Mouse (Mus musculus): ENCODE data around the gene Dtx3l. TPM values are rescaled to one million over a fixed set of nuclear protein-coding genes. Genes with fewer than 3 reads are reported as not detected.
"Not testable (repeated sequence)": the region's sequence is repeated elsewhere in the genome, so short reads cannot be mapped to it uniquely, and the experiment has no call there.

The Dtx3l gene
- polyA plus RNA-seq, 1 experiment from 2014 or later: 5.1 TPM

GRCm38 (mm10) chr16:35966411-35967115, 27.6 kb upstream of the Dtx3l start:
- Histone ChIP-seq H3K4me3 (no peak overlapping the region), H3K36me3 (replicated peaks) (no peaks in the 10 kb centered on the region), H3K9me3 (no peaks in the 10 kb centered on the region), H3K27me3 (ENCODE audit: poor library complexity, severe bottlenecking) (no peaks in the 10 kb centered on the region), H3K27ac (no peak overlapping the region), H3K4me1 (no peaks in the 10 kb centered on the region; the same call in 1 of the 2 replicates)
- WGBS: 56% methylated on average over 5 of the region's 5 CpGs
- no peak for DNase-seq (ENCODE audit: extremely low spot score, low spot score)

- H3K27ac ChIP-seq; H3K9me3 ChIP-seq; DNase-seq (ENCODE audit: extremely low spot score, low spot score); H3K27me3 ChIP-seq (ENCODE audit: poor library complexity, severe bottlenecking); H3K4me1 ChIP-seq; H3K4me3 ChIP-seq; H3K36me3 ChIP-seq (replicated peaks): not testable (repeated sequence)
- 71% methylated on average over 4 of the region's 4 CpGs for WGBS
Observed at GRCm38 (mm10) chr16:35965991-35966390, 27.0 kb upstream of the Dtx3l start.

- Histone ChIP-seq H3K4me3 (no peak overlapping the region), H3K4me1 (no peaks in the 10 kb centered on the region), H3K36me3 (replicated peaks) (peaks cover 10% of the 10 kb centered on the region; the same call in 1 of the 2 replicates), H3K9me3 (no peaks in the 10 kb centered on the region), H3K27me3 (ENCODE audit: poor library complexity, severe bottlenecking) (no peaks in the 10 kb centered on the region), H3K27ac (no peak overlapping the region)
- no peak for DNase-seq (ENCODE audit: extremely low spot score, low spot score)
- WGBS: 92% methylated on average over 5 of the region's 5 CpGs
Observed at GRCm38 (mm10) chr16:35952628-35953130, 13.7 kb upstream of the Dtx3l start.

GRCm38 (mm10) chr16:35951216-35951615, 12.3 kb upstream of the Dtx3l start:
- Histone ChIP-seq H3K36me3 (replicated peaks) (peaks cover 10% of the 10 kb centered on the region; the same call in 1 of the 2 replicates), H3K4me1 (no peaks in the 10 kb centered on the region), H3K27ac (no peak overlapping the region), H3K9me3 (no peaks in the 10 kb centered on the region), H3K27me3 (ENCODE audit: poor library complexity, severe bottlenecking) (no peaks in the 10 kb centered on the region), H3K4me3 (no peak overlapping the region)
- WGBS: 87% methylated on average over 3 of the region's 3 CpGs
- DNase-seq (ENCODE audit: extremely low spot score, low spot score): no peak

GRCm38 (mm10) chr16:35949264-35949663, 10.3 kb upstream of the Dtx3l start:
- no peak overlapping the region for H3K4me3 ChIP-seq
- peaks cover 10% of the 10 kb centered on the region; the same call in 1 of the 2 replicates for H3K36me3 ChIP-seq (replicated peaks)
- H3K4me1 ChIP-seq: no peaks in the 10 kb centered on the region
- 91% methylated on average over 5 of the region's 5 CpGs for WGBS
- DNase-seq (ENCODE audit: extremely low spot score, low spot score): no peak
- no peaks in the 10 kb centered on the region for H3K27me3 ChIP-seq (ENCODE audit: poor library complexity, severe bottlenecking)
- H3K27ac ChIP-seq: no peak overlapping the region
- H3K9me3 ChIP-seq: no peaks in the 10 kb centered on the region

- DNase-seq (ENCODE audit: extremely low spot score, low spot score): no peak
- no peaks in the 10 kb centered on the region for H3K9me3 ChIP-seq
- 83% methylated on average over 7 of the region's 7 CpGs for WGBS
- no peak overlapping the region for H3K27ac ChIP-seq
- peaks cover 31% of the 10 kb centered on the region for H3K27me3 ChIP-seq (ENCODE audit: poor library complexity, severe bottlenecking)
- H3K4me3 ChIP-seq: no peak overlapping the region
- 0 out of 2 replicates have a peak, but pooled peaks cover 3% of the 10 kb centered on the region for H3K36me3 ChIP-seq (replicated peaks)
- peaks cover 16% of the 10 kb centered on the region for H3K4me1 ChIP-seq
Observed at GRCm38 (mm10) chr16:35941382-35941781, 2.4 kb upstream of the Dtx3l start.

- WGBS: 17% methylated on average over 9 of the region's 9 CpGs
- H3K4me3 ChIP-seq: peak overlapping the region; percentile 71
Observed at GRCm38 (mm10) chr16:35939690-35940089, 739 bp upstream of the Dtx3l start.

GRCm38 (mm10) chr16:35939261-35939660, 310 bp upstream of the Dtx3l start:
- Histone ChIP-seq H3K27ac (peak overlapping the region; percentile 88), H3K27me3 (ENCODE audit: poor library complexity, severe bottlenecking) (peaks cover 31% of the 10 kb centered on the region), H3K4me1 (peaks cover 16% of the 10 kb centered on the region), H3K36me3 (replicated peaks) (0 out of 2 replicates have a peak, but pooled peaks cover 3% of the 10 kb centered on the region), H3K4me3 (peak overlapping the region; percentile 71), H3K9me3 (no peaks in the 10 kb centered on the region)
- 6% methylated on average over 6 of the region's 6 CpGs for WGBS
- no peak for DNase-seq (ENCODE audit: extremely low spot score, low spot score)

More at GRCm38 (mm10) chr16:35939690-35940089, 739 bp upstream of the Dtx3l start:
- Histone ChIP-seq H3K9me3 (no peaks in the 10 kb centered on the region), H3K27me3 (ENCODE audit: poor library complexity, severe bottlenecking) (peaks cover 31% of the 10 kb centered on the region), H3K27ac (no peak overlapping the region; the same call in 1 of the 2 replicates), H3K4me1 (peaks cover 16% of the 10 kb centered on the region), H3K36me3 (replicated peaks) (0 out of 2 replicates have a peak, but pooled peaks cover 3% of the 10 kb centered on the region)
- DNase-seq (ENCODE audit: extremely low spot score, low spot score): peak; percentile 62

GRCm38 (mm10) chr16:35933181-35933580, 5.8 kb downstream of the Dtx3l start:
- Histone ChIP-seq H3K4me3 (no peak overlapping the region), H3K27me3 (ENCODE audit: poor library complexity, severe bottlenecking) (peaks cover 10% of the 10 kb centered on the region), H3K36me3 (replicated peaks) (peaks cover 12% of the 10 kb centered on the region; the same call in 1 of the 2 replicates), H3K4me1 (no peaks in the 10 kb centered on the region; the same call in 1 of the 2 replicates), H3K9me3 (no peaks in the 10 kb centered on the region), H3K27ac (no peak overlapping the region)
- no peak for DNase-seq (ENCODE audit: extremely low spot score, low spot score)
- 87% methylated on average over 10 of the region's 10 CpGs for WGBS

- Histone ChIP-seq H3K36me3 (replicated peaks) (peaks cover 12% of the 10 kb centered on the region; the same call in 1 of the 2 replicates), H3K9me3 (no peaks in the 10 kb centered on the region), H3K27ac (no peak overlapping the region), H3K4me1 (no peaks in the 10 kb centered on the region), H3K4me3 (no peak overlapping the region), H3K27me3 (ENCODE audit: poor library complexity, severe bottlenecking) (peaks cover 3% of the 10 kb centered on the region; the same call in 1 of the 2 replicates)
- WGBS: 87% methylated on average over 19 of the region's 19 CpGs
- no peak for DNase-seq (ENCODE audit: extremely low spot score, low spot score)
Observed at GRCm38 (mm10) chr16:35932179-35933055, 6.5 kb downstream of the Dtx3l start.

- 89% methylated on average over 5 of the region's 5 CpGs for WGBS
- Histone ChIP-seq H3K4me3 (no peak overlapping the region), H3K4me1 (no peaks in the 10 kb centered on the region), H3K27ac (no peak overlapping the region), H3K36me3 (replicated peaks) (peaks cover 7% of the 10 kb centered on the region; the same call in 1 of the 2 replicates), H3K27me3 (ENCODE audit: poor library complexity, severe bottlenecking) (no peaks in the 10 kb centered on the region), H3K9me3 (no peaks in the 10 kb centered on the region)
- DNase-seq (ENCODE audit: extremely low spot score, low spot score): no peak
Observed at GRCm38 (mm10) chr16:35924341-35924740, 14.6 kb downstream of the Dtx3l start.

- Histone ChIP-seq H3K4me3 (no peak overlapping the region), H3K27ac (no peak overlapping the region), H3K27me3 (ENCODE audit: poor library complexity, severe bottlenecking) (no peaks in the 10 kb centered on the region), H3K4me1 (no peaks in the 10 kb centered on the region), H3K36me3 (replicated peaks) (peaks cover under 1% of the 10 kb centered on the region; the same call in 1 of the 2 replicates), H3K9me3 (no peaks in the 10 kb centered on the region)
- WGBS: 89% methylated on average over 7 of the region's 7 CpGs
- DNase-seq (ENCODE audit: extremely low spot score, low spot score): no peak
Observed at GRCm38 (mm10) chr16:35923546-35924198, 15.3 kb downstream of the Dtx3l start.

Measured in forebrain, embryonic 10.5 days (tissue).